23 mouse cellular contexts compared by ENCODE assay signal in genomic region chr17:44724805-44725480, GRCm38 (mm10). TPM values are rescaled to one million over a fixed set of nuclear protein-coding genes. Genes with fewer than 3 reads are reported as not detected.
A peak's percentile ranks its signal among the peaks of the same experiment; 100 is the strongest.
DNase-seq lines count a peak whose midpoint lies in the region; ATAC-seq and TF ChIP-seq lines count a peak whose summit lies in the region.
"Had no signal": no experiment of that assay in that cellular context is flagged by ENCODE, and none has a peak within 500 bp of the region (broad histone marks: within the 10 kb centered on the region; RNA-seq: fewer than 3 reads in every experiment).

No protein-coding gene starts in this region.

- no peaks in the 10 kb centered on the region for H3K27me3 ChIP-seq in embryonic facial prominence, embryonic 12.5 days
- H3K27me3 ChIP-seq in embryonic facial prominence, embryonic 10.5 days (replicated peaks; ENCODE audit: low read depth, poor library complexity, severe bottlenecking): peaks cover 26% of the 10 kb centered on the region
- peaks cover 13% of the 10 kb centered on the region for H3K27me3 ChIP-seq in E14TG2a.4 (ENCODE audit: insufficient read depth, low read length)
- peaks cover 39% of the 10 kb centered on the region for H3K27me3 ChIP-seq in limb, embryonic 13.5 days

- no peak overlapping the region for H3K9ac ChIP-seq in embryonic facial prominence, embryonic 12.5 days
- no peak overlapping the region for H3K9ac ChIP-seq in limb, embryonic 13.5 days
- H3K9ac ChIP-seq: liver, postnatal 0 days; neural tube, embryonic 13.5 days had no signal

- no peak overlapping the region for H3K4me3 ChIP-seq in embryonic facial prominence, embryonic 12.5 days
- H3K4me3 ChIP-seq in embryonic facial prominence, embryonic 10.5 days: no peak overlapping the region
- peak overlapping the region; percentile 50 for H3K4me3 ChIP-seq in E14TG2a.4 (replicated peaks; ENCODE audit: low read length)
- H3K4me3 ChIP-seq in limb, embryonic 13.5 days: no peak overlapping the region
- H3K4me3 ChIP-seq: gastrocnemius, adult 2 months; heart, embryonic 10.5 days; megakaryocyte, embryonic 14.5 days; myocyte; neural tube, embryonic 13.5 days had no signal

- no peaks in the 10 kb centered on the region for H3K9me3 ChIP-seq in embryonic facial prominence, embryonic 12.5 days
- H3K9me3 ChIP-seq in embryonic facial prominence, embryonic 10.5 days: no peaks in the 10 kb centered on the region
- H3K9me3 ChIP-seq in E14TG2a.4 (ENCODE audit: low read length): no peaks in the 10 kb centered on the region
- H3K9me3 ChIP-seq in limb, embryonic 13.5 days: no peaks in the 10 kb centered on the region
- H3K9me3 ChIP-seq: heart, embryonic 10.5 days; megakaryocyte, embryonic 14.5 days; neural tube, embryonic 13.5 days had no signal

- WGBS in embryonic facial prominence, embryonic 12.5 days: 74% methylated on average over 16 of the region's 16 CpGs
- 90% methylated on average over 16 of the region's 16 CpGs for WGBS in embryonic facial prominence, embryonic 10.5 days
- 69% methylated on average over 16 of the region's 16 CpGs for WGBS in limb, embryonic 13.5 days

- peaks cover 14% of the 10 kb centered on the region for H3K4me1 ChIP-seq in embryonic facial prominence, embryonic 12.5 days
- H3K4me1 ChIP-seq in embryonic facial prominence, embryonic 10.5 days: 0 out of 2 replicates have a peak, but pooled peaks cover 8% of the 10 kb centered on the region
- 0 out of 2 replicates have a peak, but pooled peaks cover 4% of the 10 kb centered on the region for H3K4me1 ChIP-seq in E14TG2a.4 (replicated peaks; ENCODE audit: low read depth, low read length)
- peaks cover 28% of the 10 kb centered on the region for H3K4me1 ChIP-seq in limb, embryonic 13.5 days
- H3K4me1 ChIP-seq: heart, embryonic 10.5 days; neural tube, embryonic 13.5 days had no signal

- no peak for ATAC-seq in embryonic facial prominence, embryonic 12.5 days (ENCODE audit: insufficient number of reproducible peaks, insufficient read depth, low FRiP score, low TSS enrichment)
- no peak for ATAC-seq in limb, embryonic 13.5 days (ENCODE audit: low FRiP score, low read depth)
- ATAC-seq: forebrain, embryonic 14.5 days; hindbrain, postnatal 0 days; intestine, embryonic 16.5 days; liver, postnatal 0 days; lung, postnatal 0 days had no signal

- H3K27ac ChIP-seq in embryonic facial prominence, embryonic 12.5 days: peak overlapping the region; percentile 30
- H3K27ac ChIP-seq in embryonic facial prominence, embryonic 10.5 days (replicated peaks): no peak overlapping the region
- H3K27ac ChIP-seq in limb, embryonic 13.5 days: 0 out of 2 replicates have a peak overlapping the region, but pooled peaks have one; percentile 22
- H3K27ac ChIP-seq: gastrocnemius, adult 2 months; heart, embryonic 10.5 days; hindbrain, postnatal 0 days; neural tube, embryonic 13.5 days had no signal

- peaks cover 3% of the 10 kb centered on the region for H3K36me3 ChIP-seq in embryonic facial prominence, embryonic 12.5 days
- H3K36me3 ChIP-seq in embryonic facial prominence, embryonic 10.5 days (replicated peaks): no peaks in the 10 kb centered on the region
- no peaks in the 10 kb centered on the region for H3K36me3 ChIP-seq in E14TG2a.4 (ENCODE audit: insufficient read depth, low read length)
- H3K36me3 ChIP-seq in limb, embryonic 13.5 days: no peaks in the 10 kb centered on the region
- H3K36me3 ChIP-seq: heart, embryonic 10.5 days; neural tube, embryonic 13.5 days had no signal

- no peak for DNase-seq in embryonic facial prominence, embryonic 10.5 days (ENCODE audit: low spot score)
- peak; percentile 26 to 40 for DNase-seq in monocyte, adult 2 months (ENCODE audit: low read depth in 1 of 2, low spot score in 2 of 2)
- DNase-seq in spleen, adult 12 weeks (ENCODE audit: low spot score): no peak
- DNase-seq in MN1 (ENCODE audit: low spot score): no peak
- DNase-seq: adrenal gland, postnatal 25 days; cerebellum, adult 9-11 months; gastrocnemius, adult 2 months; kidney, adult 9 months; kidney, postnatal 14 days; liver, postnatal 0 days; midbrain, embryonic 14.5 days; thymus, postnatal 25 days had no signal

- TF ChIP-seq CTCF in E14TG2a.4 (conservative IDR thresholded peaks at IDR 0.05; ENCODE audit: low read length): no peak

- H3K4me2 ChIP-seq in embryonic facial prominence, embryonic 12.5 days (replicated peaks): peak overlapping the region; percentile 9
- H3K4me2 ChIP-seq in limb, embryonic 13.5 days (replicated peaks): peak overlapping the region; percentile 49
- H3K4me2 ChIP-seq: neural tube, embryonic 13.5 days had no signal

RNA-seq across cellular contexts. Expression of gene Supt3, which starts 52.0 kb away (rescaled TPM):
- 27.6 and 27.8 TPM in 2 replicates for polyA plus RNA-seq in embryonic facial prominence, embryonic 12.5 days (2016; fragmentation: Nextera tagmentation; extraction: Ambion mirVana)
- polyA plus RNA-seq in embryonic facial prominence, embryonic 10.5 days (2016; fragmentation: Nextera tagmentation; extraction: Ambion mirVana): 24.6 and 27.5 TPM in 2 replicates
- 24.7 and 25.9 TPM in 2 replicates for polyA plus RNA-seq in limb, embryonic 13.5 days (2015; fragmentation: Nextera tagmentation; extraction: Ambion mirVana)

Comparison
In these comparisons a context has a peak if more than half of its experiments do, and no peak if none do; other contexts are left out.
1. DNase-seq: peak in monocyte, adult 2 months (2 of 2); none in embryonic facial prominence, embryonic 10.5 days (single experiment), spleen, adult 12 weeks (single experiment) and MN1 (single experiment).